Mouse (Mus musculus): ENCODE measurements around the gene Cox7a2l. TPM values are rescaled to one million over a fixed set of nuclear protein-coding genes. Genes with fewer than 3 reads are reported as not detected.

Gene Cox7a2l
- polyA plus RNA-seq, 1 experiment from 2014 or later = 138 TPM

DNA sequence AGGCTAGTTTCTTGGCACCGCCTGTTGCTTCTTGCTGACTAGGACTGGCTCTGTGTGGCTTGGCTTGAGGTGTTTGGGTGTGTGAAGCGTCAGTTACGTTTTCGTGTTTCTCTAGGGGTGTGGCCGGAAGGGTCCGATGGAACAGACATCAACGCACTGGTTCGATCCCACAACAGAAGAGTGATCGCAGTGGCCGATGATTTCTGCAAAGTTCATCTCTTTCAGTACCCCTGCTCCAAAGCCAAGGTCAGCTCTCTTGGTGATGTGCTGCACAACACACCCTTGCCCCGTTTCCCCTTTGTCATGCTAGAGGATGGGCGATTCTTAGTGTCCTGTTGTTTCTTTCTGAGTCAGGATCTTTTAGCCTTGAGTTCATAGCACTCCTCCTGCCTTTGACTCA, 40.0 kb downstream of the Cox7a2l start:
- peaks cover 94% of the 10 kb centered on the region for H3K36me3 ChIP-seq
- no peaks in the 10 kb centered on the region for H3K9me3 ChIP-seq (replicated peaks)
- H3K4me1 ChIP-seq = no peaks in the 10 kb centered on the region
- 95% methylated on average over 12 of the region's 12 CpGs for WGBS
- H3K4me3 ChIP-seq = no peak overlapping the region
- no peak overlapping the region for H3K27ac ChIP-seq (replicated peaks)
- DNase-seq (ENCODE audit: low spot score) = no peak
- H3K27me3 ChIP-seq (ENCODE audit: low read depth, poor library complexity, severe bottlenecking) = no peaks in the 10 kb centered on the region

DNA sequence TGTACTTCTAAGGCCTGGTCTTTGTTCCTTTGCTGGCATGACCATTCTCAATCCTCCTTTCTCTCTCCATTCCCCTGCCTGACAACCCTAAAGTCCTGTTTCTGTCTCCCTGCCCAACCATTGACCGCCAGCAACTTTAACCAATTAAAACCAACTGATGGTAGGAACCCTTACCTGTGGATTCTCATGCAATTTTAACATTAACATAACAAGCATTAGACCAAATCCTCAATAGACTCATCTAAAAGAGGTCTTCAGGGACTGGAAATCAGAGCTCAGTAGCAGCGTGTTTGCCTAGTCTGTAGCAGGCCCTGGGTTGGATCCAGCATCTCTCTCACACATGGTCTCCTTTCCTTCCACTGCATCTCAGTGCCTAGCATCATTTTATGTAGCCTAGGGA, 47.5 kb downstream of the Cox7a2l start:
- WGBS = 88% methylated on average over 2 of the region's 2 CpGs
- no peak overlapping the region for H3K27ac ChIP-seq (replicated peaks)
- no peaks in the 10 kb centered on the region for H3K9me3 ChIP-seq (replicated peaks)
- DNase-seq (ENCODE audit: low spot score) = no peak
- peaks cover 68% of the 10 kb centered on the region for H3K36me3 ChIP-seq
- no peak overlapping the region for H3K4me3 ChIP-seq
- peaks cover 6% of the 10 kb centered on the region; the same call in 1 of the 2 replicates for H3K4me1 ChIP-seq
- no peaks in the 10 kb centered on the region for H3K27me3 ChIP-seq (ENCODE audit: low read depth, poor library complexity, severe bottlenecking)

DNA sequence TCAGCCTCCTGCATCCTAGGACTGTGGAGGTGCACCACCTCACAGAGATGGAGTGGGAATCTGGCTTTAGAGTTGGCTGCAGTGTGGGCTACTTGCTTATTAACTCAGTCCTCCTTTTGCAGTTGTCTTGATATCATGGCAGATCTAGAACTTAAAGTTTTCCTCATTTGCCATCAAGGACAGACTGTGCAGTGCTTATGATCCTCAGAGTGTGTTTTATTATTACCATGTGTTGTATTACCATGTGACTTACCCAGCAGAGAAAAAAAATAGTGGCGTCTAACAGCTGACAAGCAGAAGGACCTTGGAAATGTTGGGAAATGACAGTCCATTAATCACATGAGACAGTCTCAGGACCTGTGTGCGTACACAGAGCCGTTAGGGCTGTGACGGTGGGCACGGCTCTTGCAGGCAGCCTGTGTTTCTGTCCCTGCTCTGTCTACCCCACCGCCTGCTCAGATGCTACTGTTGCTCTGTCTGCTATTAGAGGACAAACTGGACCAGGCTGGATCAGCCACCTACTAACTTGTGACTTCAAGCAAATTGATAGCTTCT, 50.4 kb downstream of the Cox7a2l start:
- no peak for DNase-seq (ENCODE audit: low spot score)
- 88% methylated on average over 6 of the region's 6 CpGs for WGBS

DNA sequence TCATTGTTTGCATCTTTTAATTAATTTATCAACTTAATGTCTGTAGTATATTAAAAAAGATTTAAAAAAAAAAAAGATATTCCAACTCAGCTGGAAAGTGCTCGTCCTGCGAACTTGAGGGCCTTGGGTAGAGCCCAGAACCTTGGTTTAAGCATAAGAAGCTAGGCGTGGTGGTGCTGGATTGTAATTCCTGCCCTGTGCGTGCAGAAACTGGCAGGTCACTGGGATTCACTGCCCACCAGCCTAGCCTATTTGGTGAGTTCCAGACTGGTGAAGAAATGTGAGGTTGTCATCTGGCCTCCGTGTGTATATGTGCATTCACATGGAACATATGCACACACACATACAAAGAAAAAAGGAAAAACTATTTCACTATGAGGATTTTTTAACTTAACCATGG, 51.2 kb downstream of the Cox7a2l start:
- H3K9me3 ChIP-seq (replicated peaks) = no peaks in the 10 kb centered on the region
- H3K27me3 ChIP-seq (ENCODE audit: low read depth, poor library complexity, severe bottlenecking) = no peaks in the 10 kb centered on the region
- peaks cover 66% of the 10 kb centered on the region for H3K36me3 ChIP-seq
- H3K4me3 ChIP-seq = no peak overlapping the region
- no peak for DNase-seq (ENCODE audit: low spot score)
- peaks cover 6% of the 10 kb centered on the region; the same call in 1 of the 2 replicates for H3K4me1 ChIP-seq
- H3K27ac ChIP-seq (replicated peaks) = no peak overlapping the region
- 95% methylated on average over 5 of the region's 5 CpGs for WGBS

More for the DNA sequence above, 50.4 kb downstream of the Cox7a2l start:
- H3K4me3 ChIP-seq = no peak overlapping the region
- H3K27me3 ChIP-seq (ENCODE audit: low read depth, poor library complexity, severe bottlenecking) = no peaks in the 10 kb centered on the region
- peak overlapping the region; percentile 25; the same call in 1 of the 2 replicates for H3K27ac ChIP-seq (replicated peaks)
- H3K9me3 ChIP-seq (replicated peaks) = no peaks in the 10 kb centered on the region
- peaks cover 6% of the 10 kb centered on the region; the same call in 1 of the 2 replicates for H3K4me1 ChIP-seq
- peaks cover 64% of the 10 kb centered on the region for H3K36me3 ChIP-seq

DNA sequence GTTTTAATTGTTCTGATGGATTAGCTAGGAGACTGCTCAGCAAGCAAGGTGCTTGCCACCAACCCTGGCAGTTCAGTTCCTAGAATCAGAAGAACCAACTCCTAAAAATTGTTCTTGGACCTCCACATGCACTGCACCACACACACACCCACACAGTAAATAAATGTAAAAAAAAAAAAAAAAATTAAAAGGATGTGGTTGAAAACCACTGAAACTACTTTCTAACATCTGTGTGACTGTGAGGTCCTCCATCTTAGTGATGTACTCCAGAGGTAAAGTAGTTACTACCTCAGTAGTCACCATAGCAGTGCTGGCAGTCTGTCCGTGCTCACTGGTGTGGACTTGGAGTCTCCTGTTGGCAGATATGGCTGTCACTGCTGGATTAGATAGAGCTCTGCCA, 59.9 kb downstream of the Cox7a2l start:
- H3K36me3 ChIP-seq = peaks cover 95% of the 10 kb centered on the region
- H3K4me3 ChIP-seq = no peak overlapping the region
- H3K27me3 ChIP-seq (ENCODE audit: low read depth, poor library complexity, severe bottlenecking) = no peaks in the 10 kb centered on the region
- 91% methylated on average over 1 of the region's 1 CpGs for WGBS
- H3K4me1 ChIP-seq = no peaks in the 10 kb centered on the region
- no peaks in the 10 kb centered on the region for H3K9me3 ChIP-seq (replicated peaks)
- DNase-seq (ENCODE audit: low spot score) = no peak
- no peak overlapping the region for H3K27ac ChIP-seq (replicated peaks)

DNA sequence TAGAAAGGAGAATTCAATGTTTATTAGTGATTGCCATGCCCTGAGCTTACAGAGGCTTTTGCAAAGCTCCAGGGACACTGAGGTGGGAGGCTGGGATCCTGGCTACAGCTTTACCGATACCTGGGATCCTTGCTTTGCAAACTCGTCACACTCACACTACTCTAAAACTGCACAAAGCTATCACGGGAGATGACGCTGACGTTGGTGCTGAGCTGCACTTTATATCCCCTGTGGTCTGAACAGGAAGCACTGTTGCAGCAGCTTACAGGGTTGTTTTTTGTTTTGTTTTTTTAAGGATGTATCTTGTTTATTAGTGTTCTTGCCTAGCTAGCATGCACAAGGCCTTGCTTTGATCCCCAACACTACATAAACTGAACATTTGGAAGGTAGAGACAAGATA, 63.5 kb downstream of the Cox7a2l start:
- no peaks in the 10 kb centered on the region for H3K27me3 ChIP-seq (ENCODE audit: low read depth, poor library complexity, severe bottlenecking)
- no peak overlapping the region for H3K27ac ChIP-seq (replicated peaks)
- no peaks in the 10 kb centered on the region for H3K4me1 ChIP-seq
- H3K4me3 ChIP-seq = no peak overlapping the region
- 89% methylated on average over 5 of the region's 5 CpGs for WGBS
- no peak for DNase-seq (ENCODE audit: low spot score)
- no peaks in the 10 kb centered on the region for H3K9me3 ChIP-seq (replicated peaks)
- H3K36me3 ChIP-seq = peaks cover 88% of the 10 kb centered on the region

DNA sequence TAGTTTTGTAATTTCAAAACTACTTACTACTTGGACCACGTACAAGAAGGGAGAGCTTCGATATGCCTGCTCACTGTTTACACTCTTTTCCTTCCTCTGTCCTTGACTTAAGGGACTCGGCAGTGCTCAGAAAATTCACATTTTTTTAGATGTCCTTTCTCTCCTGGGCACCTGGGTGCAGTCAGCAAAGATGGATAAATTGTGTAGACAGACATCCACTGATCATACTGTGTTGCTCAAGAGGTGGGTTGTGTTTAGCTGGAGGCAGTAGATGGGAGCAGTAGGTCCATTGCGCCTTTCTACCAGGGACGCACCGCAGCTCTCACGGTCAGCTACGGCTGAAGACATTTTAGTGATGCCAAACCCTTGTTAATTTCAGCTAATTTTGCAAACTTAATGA, 64.7 kb downstream of the Cox7a2l start:
- no peaks in the 10 kb centered on the region for H3K9me3 ChIP-seq (replicated peaks)
- 97% methylated on average over 8 of the region's 8 CpGs for WGBS
- H3K4me1 ChIP-seq = no peaks in the 10 kb centered on the region
- no peaks in the 10 kb centered on the region for H3K27me3 ChIP-seq (ENCODE audit: low read depth, poor library complexity, severe bottlenecking)
- no peak for DNase-seq (ENCODE audit: low spot score)
- H3K4me3 ChIP-seq = no peak overlapping the region
- no peak overlapping the region for H3K27ac ChIP-seq (replicated peaks)
- H3K36me3 ChIP-seq = peaks cover 82% of the 10 kb centered on the region

Other genes with a start within 250 kb of the Cox7a2l start
- gene Eml4, start 166.4 kb downstream of the Cox7a2l start, polyA plus RNA-seq (2016; fragmentation: Nextera tagmentation; extraction: Ambion mirVana) = 34.2 and 34.7 TPM in 2 replicates
- not detected in 2 replicates for gene Kcng3, start 114.6 kb upstream of the Cox7a2l start, polyA plus RNA-seq (2016; fragmentation: Nextera tagmentation; extraction: Ambion mirVana)
- 32.6 and 35.4 TPM in 2 replicates for gene Mta3, start 188.8 kb upstream of the Cox7a2l start, polyA plus RNA-seq (2016; fragmentation: Nextera tagmentation; extraction: Ambion mirVana)

Data from midbrain, embryonic 10.5 days (tissue).